Mouse (Mus musculus): ENCODE measurements around the gene Ptprg. TPM values are rescaled to one million over a fixed set of nuclear protein-coding genes. Genes with fewer than 3 reads are reported as not detected.

The Ptprg gene
- polyA plus RNA-seq, 1 experiment from 2014 or later: 45.9 TPM

DNA sequence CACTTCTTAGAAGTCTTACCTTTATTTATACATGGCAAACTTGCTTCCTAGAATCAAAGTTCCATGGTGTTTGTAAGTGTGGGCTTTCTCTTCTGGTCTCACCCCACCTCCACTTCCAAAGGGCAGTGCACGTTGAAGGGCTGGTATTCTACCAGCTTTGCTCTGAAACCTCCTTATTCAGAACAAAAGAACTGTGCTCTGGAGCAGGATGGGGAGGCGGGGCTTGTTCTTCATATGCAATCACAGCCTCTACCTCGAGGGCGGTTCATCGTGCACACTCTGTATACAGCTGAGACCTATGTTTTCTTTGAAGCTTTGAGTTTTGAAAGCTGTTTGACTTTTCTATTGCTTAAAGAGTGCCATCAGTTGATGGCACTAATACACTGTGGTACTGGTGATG lies 412.5 kb downstream of the Ptprg start:
- H3K4me3 ChIP-seq: no peak overlapping the region

DNA sequence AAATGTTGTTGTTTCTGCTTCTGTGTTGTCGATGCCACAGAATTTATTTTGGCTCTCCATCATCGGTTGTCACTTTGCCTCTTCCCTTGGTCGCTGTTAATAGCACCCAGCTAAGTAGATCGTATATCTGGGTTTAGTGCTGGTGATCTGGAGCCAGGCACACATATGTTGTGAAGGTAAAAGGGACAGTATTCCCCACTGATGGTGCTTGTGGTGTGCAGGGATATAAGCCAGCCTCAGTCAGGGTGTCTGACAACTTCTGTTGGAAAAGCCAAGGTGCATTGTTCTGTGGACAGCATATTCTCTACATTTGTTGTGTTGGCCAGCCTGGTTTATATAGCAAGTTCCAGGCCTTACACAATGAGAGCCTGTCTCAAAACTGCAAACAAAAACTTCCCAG lies 428.4 kb downstream of the Ptprg start:
- H3K36me3 ChIP-seq: no peaks in the 10 kb centered on the region
- H3K27me3 ChIP-seq: no peaks in the 10 kb centered on the region
- H3K9ac ChIP-seq: no peak overlapping the region
- peak; percentile 54; the same call in 1 of the 2 replicates for ATAC-seq (ENCODE audit: low read depth)
- no peak overlapping the region for H3K4me2 ChIP-seq
- H3K9me3 ChIP-seq: no peaks in the 10 kb centered on the region; the same call in 1 of the 2 replicates
- H3K27ac ChIP-seq (replicated peaks): no peak overlapping the region; the same call in 1 of the 2 replicates
- H3K4me1 ChIP-seq (replicated peaks): peaks cover 30% of the 10 kb centered on the region
- no peak overlapping the region for H3K4me3 ChIP-seq
- WGBS: 46% methylated on average over 4 of the region's 4 CpGs

More for the DNA sequence above, 412.5 kb downstream of the Ptprg start:
- no peak overlapping the region for H3K9ac ChIP-seq
- 31% methylated on average over 5 of the region's 5 CpGs for WGBS
- H3K4me1 ChIP-seq (replicated peaks): peaks cover 8% of the 10 kb centered on the region
- no peak for ATAC-seq (ENCODE audit: low read depth)
- H3K4me2 ChIP-seq: no peak overlapping the region
- no peaks in the 10 kb centered on the region for H3K36me3 ChIP-seq
- no peaks in the 10 kb centered on the region for H3K27me3 ChIP-seq
- H3K27ac ChIP-seq (replicated peaks): no peak overlapping the region
- no peaks in the 10 kb centered on the region for H3K9me3 ChIP-seq

DNA sequence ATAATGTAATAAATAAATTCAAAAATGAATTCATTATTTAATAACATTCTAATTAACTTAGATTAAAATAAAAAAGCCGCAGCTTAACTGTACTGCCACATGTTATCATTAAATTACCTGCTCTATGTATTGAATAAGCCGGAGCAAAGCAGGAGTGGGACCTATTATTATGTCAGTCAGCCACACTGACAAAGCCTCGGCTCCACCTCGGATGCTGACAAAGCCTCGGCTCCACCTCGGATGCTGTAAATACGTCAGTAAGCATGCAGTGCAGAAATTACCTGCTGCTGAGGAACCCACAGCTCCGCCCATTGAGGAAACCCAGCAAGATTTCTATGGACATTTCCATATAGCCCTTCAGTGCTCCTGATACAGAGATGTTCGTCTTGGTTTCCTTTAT lies 429.7 kb downstream of the Ptprg start:
- WGBS: 45% methylated on average over 9 of the region's 9 CpGs
- no peak overlapping the region for H3K9ac ChIP-seq
- peaks cover 30% of the 10 kb centered on the region for H3K4me1 ChIP-seq (replicated peaks)
- H3K4me3 ChIP-seq: no peak overlapping the region
- H3K27ac ChIP-seq (replicated peaks): peak overlapping the region; percentile 49
- H3K4me2 ChIP-seq: no peak overlapping the region
- H3K27me3 ChIP-seq: no peaks in the 10 kb centered on the region
- ATAC-seq (ENCODE audit: low read depth): peak; percentile 51; the same call in 1 of the 2 replicates
- H3K9me3 ChIP-seq: no peaks in the 10 kb centered on the region; the same call in 1 of the 2 replicates
- H3K36me3 ChIP-seq: no peaks in the 10 kb centered on the region

DNA sequence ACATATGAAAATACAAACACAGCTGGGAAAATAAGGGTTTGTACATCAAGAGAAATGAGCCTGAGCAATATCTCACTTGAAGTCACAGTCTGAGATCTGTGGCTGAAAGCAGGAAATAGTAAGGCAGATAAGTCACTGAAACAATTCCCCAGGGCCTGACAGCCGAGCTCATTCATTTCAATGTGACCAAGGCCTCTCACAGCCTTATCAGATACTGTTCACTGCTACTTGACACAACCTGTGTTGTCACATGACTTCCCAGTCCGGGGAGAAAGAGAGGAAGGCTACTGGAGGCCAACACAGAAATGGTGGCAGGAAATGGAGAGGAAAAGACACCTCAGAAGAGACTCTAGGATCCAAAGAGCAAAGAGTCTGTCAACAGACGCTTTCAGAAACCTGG lies 430.8 kb downstream of the Ptprg start:
- H3K4me3 ChIP-seq: no peak overlapping the region
- ATAC-seq (ENCODE audit: low read depth): no peak
- no peak overlapping the region for H3K4me2 ChIP-seq
- no peaks in the 10 kb centered on the region for H3K9me3 ChIP-seq
- H3K27ac ChIP-seq (replicated peaks): no peak overlapping the region
- peaks cover 30% of the 10 kb centered on the region for H3K4me1 ChIP-seq (replicated peaks)
- H3K36me3 ChIP-seq: no peaks in the 10 kb centered on the region
- H3K27me3 ChIP-seq: no peaks in the 10 kb centered on the region
- 59% methylated on average over 3 of the region's 3 CpGs for WGBS
- no peak overlapping the region for H3K9ac ChIP-seq

DNA sequence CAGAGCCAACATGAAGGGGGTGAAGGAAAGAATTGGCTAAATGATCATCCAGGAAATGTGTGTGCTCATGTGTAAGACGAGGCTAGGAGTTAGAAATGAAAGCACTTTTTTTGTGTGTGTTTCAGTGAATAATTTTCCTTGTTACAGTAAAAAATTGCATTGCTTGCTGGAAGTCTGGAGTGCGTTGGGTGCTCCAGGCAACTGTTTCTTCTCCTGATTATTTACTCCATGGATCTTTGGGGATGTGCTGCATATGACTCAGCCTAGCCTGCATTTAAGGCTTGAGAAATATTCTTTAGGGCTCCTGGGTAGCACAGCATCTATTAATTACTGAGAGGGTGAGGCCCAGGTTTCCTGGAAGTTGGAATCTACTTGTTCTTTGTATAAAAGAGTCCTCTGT lies 435.6 kb downstream of the Ptprg start:
- no peaks in the 10 kb centered on the region for H3K36me3 ChIP-seq
- H3K4me2 ChIP-seq: no peak overlapping the region
- H3K9ac ChIP-seq: no peak overlapping the region
- H3K27me3 ChIP-seq: no peaks in the 10 kb centered on the region
- 0 out of 2 replicates have a peak, but pooled peaks cover 2% of the 10 kb centered on the region for H3K4me1 ChIP-seq (replicated peaks)
- WGBS: 71% methylated on average over 2 of the region's 2 CpGs
- no peaks in the 10 kb centered on the region for H3K9me3 ChIP-seq
- ATAC-seq (ENCODE audit: low read depth): no peak
- no peak overlapping the region for H3K27ac ChIP-seq (replicated peaks)
- no peak overlapping the region for H3K4me3 ChIP-seq

DNA sequence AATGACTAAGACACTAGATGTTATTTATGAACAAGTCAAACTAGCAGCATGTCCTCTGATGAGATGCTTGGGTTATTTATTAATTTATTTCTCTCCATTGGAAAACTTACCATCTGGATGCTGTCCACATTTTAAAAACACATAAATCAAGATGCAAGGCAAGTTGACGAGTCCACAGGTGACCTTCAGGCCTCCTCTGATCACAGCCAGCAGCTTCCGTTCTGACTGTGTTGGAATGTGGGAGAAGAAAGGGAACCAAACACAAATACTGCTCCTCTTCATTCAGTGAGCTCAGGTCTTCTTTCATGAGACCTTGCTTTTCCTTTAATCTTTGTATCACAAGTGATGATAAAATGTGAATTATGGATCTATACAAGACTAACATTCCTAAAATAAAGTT lies 437.8 kb downstream of the Ptprg start:
- Histone ChIP-seq H3K9ac (no peak overlapping the region), H3K36me3 (no peaks in the 10 kb centered on the region), H3K4me2 (no peak overlapping the region), H3K27me3 (no peaks in the 10 kb centered on the region), H3K27ac (replicated peaks) (no peak overlapping the region), H3K4me3 (no peak overlapping the region), H3K9me3 (no peaks in the 10 kb centered on the region), H3K4me1 (replicated peaks) (0 out of 2 replicates have a peak, but pooled peaks cover 3% of the 10 kb centered on the region)
- ATAC-seq (ENCODE audit: low read depth): no peak
- WGBS: 70% methylated on average over 2 of the region's 2 CpGs

DNA sequence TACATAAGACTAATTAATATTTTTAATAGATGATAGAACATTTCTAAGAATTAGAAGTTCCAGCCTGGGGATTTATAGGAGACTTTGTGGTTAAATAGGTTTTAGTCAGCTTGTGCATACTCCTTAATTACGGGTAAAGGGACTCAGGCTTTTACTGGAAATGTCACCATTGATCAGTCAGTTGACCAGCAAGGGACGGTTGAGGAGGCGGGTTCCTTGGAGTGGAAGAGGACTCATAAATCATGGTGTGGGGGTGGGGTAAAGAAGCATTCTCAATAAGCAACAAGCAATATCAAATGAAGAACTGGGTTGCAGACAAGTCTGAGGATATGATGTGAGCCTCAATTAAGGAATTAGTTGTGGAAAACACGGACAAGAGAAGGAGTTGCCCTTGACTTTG lies 438.8 kb downstream of the Ptprg start:
- no peak overlapping the region for H3K9ac ChIP-seq
- 66% methylated on average over 4 of the region's 4 CpGs for WGBS
- H3K9me3 ChIP-seq: no peaks in the 10 kb centered on the region
- H3K4me2 ChIP-seq: no peak overlapping the region
- H3K36me3 ChIP-seq: no peaks in the 10 kb centered on the region
- no peaks in the 10 kb centered on the region for H3K27me3 ChIP-seq
- no peak overlapping the region for H3K4me3 ChIP-seq
- H3K4me1 ChIP-seq (replicated peaks): peaks cover 11% of the 10 kb centered on the region
- no peak for ATAC-seq (ENCODE audit: low read depth)
- H3K27ac ChIP-seq (replicated peaks): no peak overlapping the region

DNA sequence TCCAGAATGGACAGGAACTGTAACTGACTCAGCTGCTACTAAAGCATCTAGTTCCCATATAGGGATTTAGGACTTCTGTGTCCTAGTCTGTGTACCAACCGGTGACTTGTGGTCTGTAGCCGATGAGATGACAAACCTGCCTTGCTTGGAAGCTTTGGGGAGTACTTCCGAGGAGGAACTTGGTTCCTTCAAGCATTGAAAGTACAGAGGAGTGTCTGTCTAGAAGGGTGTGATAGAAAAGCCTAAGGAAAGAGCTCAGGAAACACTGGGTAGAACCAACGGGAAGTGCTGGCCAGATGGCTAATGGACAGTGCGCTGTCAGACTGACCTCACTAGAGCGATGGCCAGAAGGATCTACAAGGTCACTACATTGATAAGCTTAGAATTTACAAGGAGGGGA lies 439.2 kb downstream of the Ptprg start:
- ATAC-seq (ENCODE audit: low read depth): no peak
- Histone ChIP-seq H3K9me3 (no peaks in the 10 kb centered on the region), H3K4me3 (no peak overlapping the region), H3K27me3 (no peaks in the 10 kb centered on the region), H3K9ac (no peak overlapping the region), H3K36me3 (no peaks in the 10 kb centered on the region), H3K4me2 (no peak overlapping the region), H3K4me1 (replicated peaks) (peaks cover 15% of the 10 kb centered on the region), H3K27ac (replicated peaks) (no peak overlapping the region)
- WGBS: 92% methylated on average over 6 of the region's 6 CpGs

DNA sequence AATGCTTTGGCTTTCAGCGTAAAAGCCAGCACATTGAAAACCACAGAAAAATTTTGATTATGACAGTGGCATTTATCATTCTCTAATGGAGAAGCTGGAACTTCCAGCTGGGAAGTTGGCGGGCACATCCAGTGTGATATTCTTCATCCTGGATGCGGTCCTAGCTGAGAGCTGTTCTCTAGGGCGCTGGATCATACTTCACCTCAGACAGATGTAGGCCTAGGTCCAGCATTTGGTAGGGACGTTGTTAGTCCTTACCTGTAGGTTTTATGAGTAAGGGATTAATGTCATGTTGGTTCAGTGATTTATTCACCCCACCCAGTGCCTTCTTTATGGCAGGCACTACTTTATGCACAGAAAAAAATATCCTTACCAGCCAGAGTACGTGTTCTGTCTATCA lies 444.2 kb downstream of the Ptprg start:
- no peaks in the 10 kb centered on the region for H3K9me3 ChIP-seq
- no peak overlapping the region for H3K4me3 ChIP-seq
- 77% methylated on average over 6 of the region's 6 CpGs for WGBS
- no peak overlapping the region for H3K27ac ChIP-seq (replicated peaks)
- H3K36me3 ChIP-seq: no peaks in the 10 kb centered on the region
- no peaks in the 10 kb centered on the region for H3K27me3 ChIP-seq
- 0 out of 2 replicates have a peak, but pooled peaks have one; percentile 54 for ATAC-seq (ENCODE audit: low read depth)
- peaks cover 30% of the 10 kb centered on the region for H3K4me1 ChIP-seq (replicated peaks)
- no peak overlapping the region for H3K9ac ChIP-seq
- H3K4me2 ChIP-seq: no peak overlapping the region

DNA sequence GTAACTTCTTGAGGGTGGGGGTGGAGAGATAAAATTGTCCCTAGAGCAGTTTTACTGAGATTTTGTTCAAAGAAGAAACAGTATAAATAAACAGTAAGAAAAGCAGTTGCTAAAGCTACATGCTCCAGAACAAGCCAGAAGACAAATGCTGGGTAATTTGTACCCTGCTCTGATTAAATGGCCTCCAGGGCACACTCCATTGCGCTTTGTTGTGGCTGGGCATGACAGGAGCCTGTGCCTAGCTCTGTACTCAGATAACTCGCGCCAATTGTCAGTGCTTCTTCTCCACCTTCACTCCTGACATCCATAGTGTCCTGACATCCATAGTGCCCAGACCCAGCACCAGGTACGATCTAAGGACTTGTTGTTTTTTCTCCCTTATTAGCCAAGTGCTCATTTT lies 445.1 kb downstream of the Ptprg start:
- H3K9ac ChIP-seq: no peak overlapping the region
- ATAC-seq (ENCODE audit: low read depth): 0 out of 2 replicates have a peak, but pooled peaks have one; percentile 69
- WGBS: 62% methylated on average over 4 of the region's 4 CpGs
- no peak overlapping the region for H3K4me3 ChIP-seq
- H3K36me3 ChIP-seq: no peaks in the 10 kb centered on the region
- peaks cover 30% of the 10 kb centered on the region for H3K4me1 ChIP-seq (replicated peaks)
- no peaks in the 10 kb centered on the region for H3K27me3 ChIP-seq
- H3K27ac ChIP-seq (replicated peaks): no peak overlapping the region
- no peaks in the 10 kb centered on the region for H3K9me3 ChIP-seq
- no peak overlapping the region for H3K4me2 ChIP-seq

DNA sequence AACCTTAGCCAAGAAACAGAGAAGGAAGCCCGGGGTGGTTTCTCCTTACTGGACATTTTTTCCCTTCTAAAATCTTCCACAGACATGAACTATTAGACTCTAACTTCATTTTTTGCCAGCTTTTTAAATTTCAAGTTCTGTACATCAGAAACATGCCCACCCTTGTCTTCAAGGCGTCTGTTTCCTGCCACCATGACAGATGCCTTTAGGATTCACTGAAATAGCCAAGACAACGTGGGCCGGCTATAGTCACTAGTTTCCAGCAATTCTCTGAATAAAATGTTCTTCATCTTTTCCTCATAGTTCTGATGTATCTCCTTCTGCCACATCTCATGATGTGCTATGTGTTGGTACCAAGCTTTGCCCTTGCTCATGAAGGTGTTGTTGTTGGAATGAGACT lies 450.7 kb downstream of the Ptprg start:
- Histone ChIP-seq H3K4me3 (no peak overlapping the region), H3K9me3 (no peaks in the 10 kb centered on the region), H3K27ac (replicated peaks) (no peak overlapping the region), H3K9ac (no peak overlapping the region), H3K27me3 (no peaks in the 10 kb centered on the region), H3K4me2 (no peak overlapping the region), H3K36me3 (no peaks in the 10 kb centered on the region), H3K4me1 (replicated peaks) (no peaks in the 10 kb centered on the region)
- no peak for ATAC-seq (ENCODE audit: low read depth)
- 95% methylated on average over 4 of the region's 4 CpGs for WGBS

DNA sequence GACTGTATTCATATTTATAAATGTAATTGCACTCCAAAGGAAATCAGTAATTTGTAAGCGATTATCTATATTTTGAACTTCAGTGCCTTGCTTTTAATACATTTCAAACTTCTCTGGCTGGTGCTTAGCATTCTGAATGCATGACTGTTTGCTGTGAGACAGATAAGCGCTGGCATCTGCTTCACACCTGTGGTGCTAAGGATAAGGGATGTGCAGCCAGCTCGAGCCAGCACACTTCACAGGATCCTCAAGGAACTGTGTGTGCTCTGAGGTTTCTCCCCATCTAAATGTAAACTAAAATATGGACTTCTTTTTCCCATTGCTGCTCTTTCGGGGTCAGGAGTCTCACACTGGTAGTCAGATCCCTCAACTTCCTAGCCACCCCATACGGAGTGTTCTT lies 458.4 kb downstream of the Ptprg start:
- H3K36me3 ChIP-seq: no peaks in the 10 kb centered on the region

More for the DNA sequence above, 458.4 kb downstream of the Ptprg start:
- H3K27ac ChIP-seq (replicated peaks): no peak overlapping the region
- no peaks in the 10 kb centered on the region; the same call in 1 of the 2 replicates for H3K4me1 ChIP-seq (replicated peaks)
- ATAC-seq (ENCODE audit: low read depth): no peak
- no peaks in the 10 kb centered on the region for H3K27me3 ChIP-seq
- WGBS: 88% methylated on average over 5 of the region's 5 CpGs
- no peak overlapping the region for H3K9ac ChIP-seq
- no peaks in the 10 kb centered on the region for H3K9me3 ChIP-seq
- H3K4me3 ChIP-seq: no peak overlapping the region
- no peak overlapping the region for H3K4me2 ChIP-seq

Measured in neural tube, embryonic 13.5 days (tissue).